Mouse (Mus musculus): ENCODE measurements around the gene Eif5a. TPM values are rescaled to one million over a fixed set of nuclear protein-coding genes. Genes with fewer than 3 reads are reported as not detected.

The Eif5a gene
- total and polyA plus RNA-seq, 3 experiments: 1,419 to 3,314 (median 2,729) TPM

DNA sequence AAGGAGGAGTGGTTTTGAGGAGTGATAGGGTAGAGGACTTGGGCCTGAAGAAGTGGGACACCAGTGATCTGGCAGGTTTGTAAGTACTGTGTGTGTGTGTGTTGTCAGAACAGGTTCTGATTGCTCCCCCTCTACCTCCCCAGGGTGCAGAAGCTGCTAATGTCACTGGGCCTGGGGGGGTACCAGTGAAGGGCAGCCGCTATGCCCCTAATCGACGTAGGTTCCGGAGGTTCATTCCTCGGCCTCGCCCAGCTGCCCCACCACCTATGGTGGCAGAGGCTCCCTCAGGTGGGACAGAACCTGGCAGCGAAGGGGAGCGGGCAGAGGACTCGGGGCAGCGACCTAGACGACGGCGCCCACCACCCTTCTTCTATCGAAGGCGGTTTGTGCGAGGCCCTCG lies 18.0 kb upstream of the Eif5a start:
- no peak overlapping the region for H3K4me2 ChIP-seq (ENCODE audit: insufficient read depth, low read depth, poor library complexity, severe bottlenecking)
- dilution Hi-C loops (cut with MboI; ENCODE audit: extremely low pct_ligation_motif_present, extremely low pct_unique_long_range_greater_than_20kb, low sequenced_read_pairs): no loop called here
- in situ Hi-C loops (cut with MboI; ENCODE audit: low pct_ligation_motif_present, low pct_unique_long_range_greater_than_20kb, low sequenced_read_pairs): no loop called here
- no peak overlapping the region for H3K27ac ChIP-seq (ENCODE audit: insufficient read depth, low read depth)
- peaks cover 0 to 10% of the 10 kb centered on the region in 2 experiments for H3K36me3 ChIP-seq (replicated peaks in 1 of 2; ENCODE audit: control insufficient read depth in 1 of 2, insufficient read depth in 1 of 2, low read length in 1 of 2)
- no peak for DNase-seq (ENCODE audit: extremely low read depth)
- peaks cover 0 to 24% of the 10 kb centered on the region in 2 experiments; a peak in 3 of 4 replicates for H3K4me1 ChIP-seq (ENCODE audit: control insufficient read depth in 1 of 2, insufficient read depth in 2 of 2)
- no peak overlapping the region for H3K9ac ChIP-seq (ENCODE audit: insufficient read depth, low read depth)
- H3K9me3 ChIP-seq (replicated peaks; ENCODE audit: low read length): no peaks in the 10 kb centered on the region
- H3K4me3 ChIP-seq (replicated peaks in 1 of 3; ENCODE audit: low read depth in 2 of 3, low read length in 2 of 3, poor library complexity in 1 of 3): no peak overlapping the region
- peaks cover 59% of the 10 kb centered on the region for H3K27me3 ChIP-seq (replicated peaks)
- TF ChIP-seq MAZ (IDR thresholded peaks at IDR 0.05; ENCODE audit: low read depth, low read length) (no peak), ZKSCAN1 (IDR thresholded peaks at IDR 0.05; ENCODE audit: borderline replicate concordance, low read depth, low read length) (no peak)
- H3K79me2 ChIP-seq (replicated peaks; ENCODE audit: control insufficient read depth, extremely low read depth, insufficient read depth, poor library complexity, severe bottlenecking): no peaks in the 10 kb centered on the region

DNA sequence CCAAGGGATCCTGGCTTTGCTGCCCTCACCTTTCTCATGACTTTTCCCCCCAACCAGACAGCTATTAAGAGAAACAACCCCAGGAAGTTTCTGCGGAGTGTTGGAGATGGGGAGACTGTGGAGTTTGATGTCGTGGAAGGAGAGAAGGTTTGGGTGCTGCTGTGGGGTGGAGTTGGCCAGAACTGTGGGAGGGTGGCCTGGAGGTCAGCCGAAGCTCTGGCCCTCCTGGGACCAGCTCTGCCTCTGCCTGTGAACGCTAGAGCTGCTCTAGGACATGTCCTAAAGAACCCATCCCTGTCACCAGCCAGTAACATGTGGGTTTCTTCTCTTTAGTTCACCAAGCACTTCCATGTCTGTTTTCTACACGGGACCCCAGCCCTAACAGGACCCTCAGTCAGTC lies 17.4 kb upstream of the Eif5a start:
- H3K79me2 ChIP-seq (replicated peaks; ENCODE audit: control insufficient read depth, extremely low read depth, insufficient read depth, poor library complexity, severe bottlenecking): no peaks in the 10 kb centered on the region
- H3K9me3 ChIP-seq (replicated peaks; ENCODE audit: low read length): no peaks in the 10 kb centered on the region
- H3K4me1 ChIP-seq (ENCODE audit: control insufficient read depth in 1 of 2, insufficient read depth in 2 of 2): peaks cover 0 to 29% of the 10 kb centered on the region in 2 experiments; a peak in 3 of 4 replicates
- H3K9ac ChIP-seq (ENCODE audit: insufficient read depth, low read depth): no peak overlapping the region
- TF ChIP-seq GABPA (IDR thresholded peaks at IDR 0.05; ENCODE audit: insufficient replicate concordance, low read depth, low read length): no peak
- no peak for TF ChIP-seq EP300 (IDR thresholded peaks at IDR 0.05; ENCODE audit: low read length)
- no peak for TF ChIP-seq ZKSCAN1 (IDR thresholded peaks at IDR 0.05; ENCODE audit: borderline replicate concordance, low read depth, low read length)
- no peak for TF ChIP-seq MXI1 (IDR thresholded peaks at IDR 0.05; ENCODE audit: low read depth, low read length)
- no peak for TF ChIP-seq JUN (IDR thresholded peaks at IDR 0.05; ENCODE audit: insufficient read depth, low read depth, low read length)
- no peak for TF ChIP-seq MAX (IDR thresholded peaks at IDR 0.05; ENCODE audit: low read length)
- no peak for TF ChIP-seq TBP (conservative IDR thresholded peaks at IDR 0.05; ENCODE audit: low read depth, low read length)
- no peak for TF ChIP-seq PAX5 (IDR thresholded peaks at IDR 0.05; ENCODE audit: low read length)
- TF ChIP-seq BHLHE40 (IDR thresholded peaks at IDR 0.05; ENCODE audit: low read depth, low read length): no peak
- no peak for TF ChIP-seq MYC (IDR thresholded peaks at IDR 0.05; ENCODE audit: low read depth, low read length)
- no peak for TF ChIP-seq SMC3 (IDR thresholded peaks at IDR 0.05; ENCODE audit: low read depth, low read length)
- no peak for TF ChIP-seq E2F4 (IDR thresholded peaks at IDR 0.05; ENCODE audit: insufficient replicate concordance, low read depth, low read length)
- TF ChIP-seq ETS1 (conservative IDR thresholded peaks at IDR 0.05; ENCODE audit: low read depth, low read length): no peak
- no peak for TF ChIP-seq CHD2 (IDR thresholded peaks at IDR 0.05; ENCODE audit: low read length)
- no peak for TF ChIP-seq MEF2A (IDR thresholded peaks at IDR 0.05; ENCODE audit: borderline replicate concordance, low read depth, low read length)
- TF ChIP-seq RAD21 (IDR thresholded peaks at IDR 0.05; ENCODE audit: low read depth, low read length): no peak
- H3K4me2 ChIP-seq (ENCODE audit: insufficient read depth, low read depth, poor library complexity, severe bottlenecking): no peak overlapping the region
- DNase-seq (ENCODE audit: extremely low read depth): no peak
- H3K27me3 ChIP-seq (replicated peaks): peaks cover 65% of the 10 kb centered on the region
- H3K36me3 ChIP-seq (replicated peaks in 1 of 2; ENCODE audit: control insufficient read depth in 1 of 2, insufficient read depth in 1 of 2, low read length in 1 of 2): peaks cover 0 to 6% of the 10 kb centered on the region in 2 experiments
- H3K4me3 ChIP-seq (replicated peaks in 1 of 3; ENCODE audit: low read depth in 2 of 3, low read length in 2 of 3, poor library complexity in 1 of 3): no peak overlapping the region
- dilution Hi-C loops (cut with MboI; ENCODE audit: extremely low pct_ligation_motif_present, extremely low pct_unique_long_range_greater_than_20kb, low sequenced_read_pairs) (no loop called here), in situ Hi-C loops (cut with MboI; ENCODE audit: low pct_ligation_motif_present, low pct_unique_long_range_greater_than_20kb, low sequenced_read_pairs) (no loop called here)
- no peak overlapping the region for H3K27ac ChIP-seq (ENCODE audit: insufficient read depth, low read depth)
